21 mouse cellular contexts compared by ENCODE assay signal in the genomic region with DNA sequence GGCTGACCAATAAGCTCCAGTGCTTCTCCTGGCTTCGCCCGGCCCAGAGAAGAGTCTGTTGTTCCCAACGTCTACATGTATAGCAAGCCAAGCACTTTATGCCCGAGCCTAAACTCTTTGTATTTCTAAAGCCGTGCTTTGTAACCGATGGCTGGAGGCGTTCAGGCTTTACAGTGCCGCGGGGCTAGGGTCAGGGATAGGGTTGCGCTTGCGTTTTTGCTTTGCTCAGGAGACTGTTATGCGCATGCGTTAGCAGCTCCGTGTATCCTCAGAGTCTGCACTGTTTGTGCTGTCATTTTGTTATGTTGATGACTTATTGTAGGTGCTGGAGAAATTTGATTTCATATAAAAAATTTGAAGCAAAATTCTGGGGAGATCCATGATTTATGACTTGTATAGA. TPM values are rescaled to one million over a fixed set of nuclear protein-coding genes. Genes with fewer than 3 reads are reported as not detected.
DNase-seq lines count a peak whose midpoint lies in the region; ATAC-seq and TF ChIP-seq lines count a peak whose summit lies in the region.
"Had no signal": no experiment of that assay in that cellular context is flagged by ENCODE, and none has a peak within 500 bp of the region (broad histone marks: within the 10 kb centered on the region; RNA-seq: fewer than 3 reads in every experiment).

No protein-coding gene starts in this region.

- H3K27me3 ChIP-seq in kidney, embryonic 15.5 days = no peaks in the 10 kb centered on the region
- H3K27me3 ChIP-seq in hindbrain, embryonic 13.5 days = no peaks in the 10 kb centered on the region
- no peaks in the 10 kb centered on the region for H3K27me3 ChIP-seq in neural tube, embryonic 14.5 days (ENCODE audit: control insufficient read depth, insufficient read depth, low read length)
- H3K27me3 ChIP-seq: embryonic facial prominence, embryonic 12.5 days; forebrain, embryonic 12.5 days; liver, embryonic 13.5 days; megakaryocyte, embryonic 14.5 days; stomach, embryonic 15.5 days had no signal

- no peak overlapping the region for H3K4me2 ChIP-seq in kidney, embryonic 15.5 days
- H3K4me2 ChIP-seq in hindbrain, embryonic 13.5 days = peak overlapping the region; percentile 32
- no peak overlapping the region for H3K4me2 ChIP-seq in neural tube, embryonic 14.5 days (ENCODE audit: low read depth, low read length)
- H3K4me2 ChIP-seq: embryonic facial prominence, embryonic 12.5 days; forebrain, embryonic 12.5 days; liver, embryonic 13.5 days; stomach, embryonic 15.5 days had no signal

- H3K36me3 ChIP-seq in kidney, embryonic 15.5 days = no peaks in the 10 kb centered on the region
- H3K36me3 ChIP-seq in ES-E14 (ENCODE audit: control insufficient read depth, insufficient read depth, low read length, poor library complexity, severe bottlenecking) = no peaks in the 10 kb centered on the region
- no peaks in the 10 kb centered on the region for H3K36me3 ChIP-seq in hindbrain, embryonic 13.5 days
- H3K36me3 ChIP-seq in neural tube, embryonic 14.5 days (ENCODE audit: control insufficient read depth, insufficient read depth, low read length) = no peaks in the 10 kb centered on the region
- H3K36me3 ChIP-seq: embryonic facial prominence, embryonic 12.5 days; forebrain, embryonic 12.5 days; stomach, embryonic 15.5 days had no signal

- no peak overlapping the region for H3K27ac ChIP-seq in kidney, embryonic 15.5 days
- H3K27ac ChIP-seq in ES-E14 (ENCODE audit: insufficient read depth, low read depth, low read length, poor library complexity, severe bottlenecking) = no peak overlapping the region
- no peak overlapping the region for H3K27ac ChIP-seq in hindbrain, embryonic 13.5 days
- no peak overlapping the region for H3K27ac ChIP-seq in neural tube, embryonic 14.5 days (ENCODE audit: low read depth, low read length)
- H3K27ac ChIP-seq: embryonic facial prominence, embryonic 12.5 days; forebrain, embryonic 12.5 days; liver, embryonic 13.5 days; stomach, embryonic 15.5 days had no signal

- DNase-seq in kidney, adult 8-10 months = no peak
- peak; percentile 29 for DNase-seq in ES-E14 (ENCODE audit: low read depth, low spot score)
- no peak for DNase-seq in heart, postnatal 10 days
- DNase-seq in right cerebral cortex, postnatal 25 days = no peak
- DNase-seq: adrenal gland, adult 2 months; cerebellum, adult 11 months; cerebellum, adult 9-11 months; gastrocnemius, postnatal 25 days; layer of hippocampus, adult 9-11 months; liver, embryonic 13.5 days; lung, adult 2 months; right cerebral cortex, postnatal 4 days; thymus, postnatal 36 days had no signal

- H3K9ac ChIP-seq in kidney, embryonic 15.5 days = no peak overlapping the region
- H3K9ac ChIP-seq in ES-E14 (ENCODE audit: insufficient read depth, low read depth, low read length, poor library complexity, severe bottlenecking) = no peak overlapping the region
- no peak overlapping the region for H3K9ac ChIP-seq in hindbrain, embryonic 13.5 days
- no peak overlapping the region for H3K9ac ChIP-seq in neural tube, embryonic 14.5 days (replicated peaks; ENCODE audit: low read depth, low read length)
- H3K9ac ChIP-seq: embryonic facial prominence, embryonic 12.5 days; forebrain, embryonic 12.5 days; liver, embryonic 13.5 days; stomach, embryonic 15.5 days had no signal

- H3K4me3 ChIP-seq in kidney, embryonic 15.5 days (replicated peaks) = no peak overlapping the region
- no peak overlapping the region for H3K4me3 ChIP-seq in ES-E14 (ENCODE audit: insufficient read depth in 1 of 2, low read depth in 1 of 2, low read length in 2 of 2, poor library complexity in 1 of 2, severe bottlenecking in 1 of 2)
- H3K4me3 ChIP-seq in hindbrain, embryonic 13.5 days = no peak overlapping the region
- H3K4me3 ChIP-seq in neural tube, embryonic 14.5 days (ENCODE audit: low read depth, low read length) = no peak overlapping the region
- H3K4me3 ChIP-seq: embryonic facial prominence, embryonic 12.5 days; forebrain, embryonic 12.5 days; liver, embryonic 13.5 days; megakaryocyte, embryonic 14.5 days; stomach, embryonic 15.5 days had no signal

- intact Hi-C loops in heart, postnatal 10 days (cut with DNase I) = no loop called here

- ATAC-seq in kidney, embryonic 15.5 days (replicated peaks; ENCODE audit: low FRiP score) = 0 out of 2 replicates have a peak, but pooled peaks have one; percentile 50
- no peak for ATAC-seq in hindbrain, embryonic 13.5 days (ENCODE audit: low FRiP score)
- ATAC-seq in neural tube, embryonic 14.5 days (ENCODE audit: low read depth) = peak; percentile 59
- ATAC-seq: intestine, postnatal 0 days had no signal

- H3K4me1 ChIP-seq in kidney, embryonic 15.5 days = peaks cover 45% of the 10 kb centered on the region
- H3K4me1 ChIP-seq in ES-E14 (ENCODE audit: control insufficient read depth in 2 of 2, insufficient read depth in 2 of 2, low read length in 2 of 2, poor library complexity in 1 of 2) = peaks cover 2 to 9% of the 10 kb centered on the region in 2 experiments; a peak in 1 of 4 replicates
- peaks cover 27% of the 10 kb centered on the region for H3K4me1 ChIP-seq in hindbrain, embryonic 13.5 days (replicated peaks)
- H3K4me1 ChIP-seq in neural tube, embryonic 14.5 days (ENCODE audit: control insufficient read depth, insufficient read depth, low read length) = no peaks in the 10 kb centered on the region
- H3K4me1 ChIP-seq: embryonic facial prominence, embryonic 12.5 days had no signal

- WGBS in kidney, embryonic 15.5 days = 65% methylated on average over 14 of the region's 14 CpGs
- WGBS in hindbrain, embryonic 13.5 days = 50% methylated on average over 14 of the region's 14 CpGs
- WGBS in neural tube, embryonic 14.5 days = 55% methylated on average over 14 of the region's 14 CpGs

- no peaks in the 10 kb centered on the region for H3K9me3 ChIP-seq in kidney, embryonic 15.5 days (replicated peaks)
- H3K9me3 ChIP-seq in ES-E14 (ENCODE audit: control insufficient read depth, insufficient read depth, low read depth, low read length) = no peaks in the 10 kb centered on the region
- no peaks in the 10 kb centered on the region for H3K9me3 ChIP-seq in hindbrain, embryonic 13.5 days
- H3K9me3 ChIP-seq in neural tube, embryonic 14.5 days (ENCODE audit: control insufficient read depth, low read length) = no peaks in the 10 kb centered on the region
- H3K9me3 ChIP-seq: embryonic facial prominence, embryonic 12.5 days; forebrain, embryonic 12.5 days; liver, embryonic 13.5 days; megakaryocyte, embryonic 14.5 days; stomach, embryonic 15.5 days had no signal

- in situ Hi-C loops in ES-E14 (cut with MboI; ENCODE audit: low sequenced_read_pairs in 2 of 2, unreplicated experiment in 2 of 2) = no loop called here

TF ChIP-seq in ES-E14, 5 proteins besides CTCF, POLR2A, EP300 and RAD21:
- no peak for TF ChIP-seq MAFK (IDR thresholded peaks at IDR 0.05; ENCODE audit: insufficient read depth, low read depth, low read length)

RNA-seq across cellular contexts. Expression of a gene that starts 51.7 kb away (rescaled TPM):
- 9.4 TPM in 2 replicates for polyA plus RNA-seq in kidney, embryonic 15.5 days (2015; fragmentation: Nextera tagmentation; extraction: Ambion mirVana)
- total RNA-seq in ES-E14 (2012; rRNA removed) = 9.1 and 11.2 TPM in 2 replicates
- polyA plus RNA-seq in hindbrain, embryonic 13.5 days (2015; fragmentation: Nextera tagmentation; extraction: Ambion mirVana) = 6.2 and 7.2 TPM in 2 replicates
- 10.0 and 10.3 TPM in 2 replicates for polyA plus RNA-seq in neural tube, embryonic 14.5 days (2014; fragmentation: Nextera tagmentation; extraction: Ambion mirVana)
- 10 to 100 TPM; 13.6 to 14.6 TPM for total RNA-seq in heart, postnatal 10 days (2021)
